Mouse (Mus musculus): ENCODE data around the gene 4930556J24Rik. TPM values are rescaled to one million over a fixed set of nuclear protein-coding genes. Genes with fewer than 3 reads are reported as not detected.

4930556J24Rik gene
- polyA plus RNA-seq, 2 experiments: not detected

DNA sequence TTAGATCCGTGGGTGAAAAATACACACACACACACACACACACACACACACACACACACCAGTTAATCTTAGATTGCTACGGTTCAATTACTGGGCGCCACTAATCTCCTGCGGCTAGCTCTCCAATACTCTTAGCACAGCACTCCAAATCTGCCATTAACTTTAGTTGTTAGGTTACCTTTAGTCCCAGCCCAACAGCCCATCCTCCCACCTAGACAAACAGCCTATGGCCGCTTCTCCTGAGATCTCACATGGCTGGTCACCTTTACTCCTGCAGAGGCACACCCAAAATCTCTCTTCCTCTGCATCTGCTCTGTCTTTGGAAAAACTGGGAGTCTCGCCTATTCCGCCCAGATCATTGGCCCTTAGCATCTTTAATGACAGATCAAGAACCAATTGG is 35.2 kb downstream of the 4930556J24Rik start:
- H3K4me1 ChIP-seq (ENCODE audit: control insufficient read depth, insufficient read depth, low read length): no peaks in the 10 kb centered on the region
- ATAC-seq (ENCODE audit: low FRiP score, low read depth): no peak
- H3K9ac ChIP-seq (ENCODE audit: low read depth, low read length, severe bottlenecking): no peak overlapping the region
- no peak overlapping the region for H3K27ac ChIP-seq (replicated peaks; ENCODE audit: low read depth, low read length)
- no peaks in the 10 kb centered on the region for H3K36me3 ChIP-seq (ENCODE audit: control insufficient read depth, insufficient read depth, low read length)
- H3K27me3 ChIP-seq (ENCODE audit: control insufficient read depth, insufficient read depth, low read length): no peaks in the 10 kb centered on the region
- TF ChIP-seq POLR2A (IDR thresholded peaks at IDR 0.05; ENCODE audit: borderline replicate concordance, extremely low read depth, insufficient read depth, insufficient read length): no peak
- whole genome bisulfite sequencing: 81% methylated on average over 7 of the region's 7 CpGs
- no peak overlapping the region for H3K4me3 ChIP-seq (replicated peaks; ENCODE audit: low read length)
- no peaks in the 10 kb centered on the region for H3K9me3 ChIP-seq (ENCODE audit: control insufficient read depth, low read length)
- no peak overlapping the region for H3K4me2 ChIP-seq (replicated peaks; ENCODE audit: low read depth, low read length, severe bottlenecking)
- DNase-seq (ENCODE audit: low spot score): no peak

DNA sequence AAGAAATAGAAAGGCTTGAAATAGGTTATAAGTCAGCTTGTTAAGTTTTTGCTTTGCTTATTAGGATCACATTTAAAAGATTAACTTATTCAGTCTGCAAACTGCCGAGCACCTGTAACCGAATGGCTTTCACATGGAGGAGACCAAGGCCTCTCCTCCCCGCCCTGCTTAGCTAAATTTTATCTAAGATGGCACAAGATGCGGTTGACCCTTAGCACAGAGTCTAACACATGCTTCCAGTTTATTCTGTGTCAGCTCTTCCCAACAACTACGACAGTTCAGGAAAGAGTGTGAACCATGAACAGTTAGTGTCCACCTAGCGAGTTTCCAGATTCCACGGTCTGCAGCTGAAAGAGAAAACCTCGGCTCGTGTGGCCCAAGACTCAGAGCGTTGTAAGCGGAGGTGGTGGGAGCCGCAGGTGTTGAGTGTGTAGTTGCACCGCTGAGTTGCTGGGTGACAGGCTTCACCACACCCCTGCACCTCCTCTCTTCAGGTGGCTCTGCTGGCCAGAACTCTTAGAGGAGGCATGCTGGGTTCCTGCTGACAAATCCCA is 39.2 kb downstream of the 4930556J24Rik start:
- 79% methylated on average over 13 of the region's 13 CpGs for WGBS
- no peak for TF ChIP-seq POLR2A (IDR thresholded peaks at IDR 0.05; ENCODE audit: borderline replicate concordance, extremely low read depth, insufficient read depth, insufficient read length)
- H3K36me3 ChIP-seq (ENCODE audit: control insufficient read depth, insufficient read depth, low read length): no peaks in the 10 kb centered on the region
- H3K9ac ChIP-seq (ENCODE audit: low read depth, low read length, severe bottlenecking): no peak overlapping the region
- H3K9me3 ChIP-seq (ENCODE audit: control insufficient read depth, low read length): no peaks in the 10 kb centered on the region
- no peak overlapping the region for H3K4me3 ChIP-seq (replicated peaks; ENCODE audit: low read length)
- ATAC-seq (ENCODE audit: low FRiP score, low read depth) (no peak), DNase-seq (ENCODE audit: low spot score) (no peak)
- H3K27me3 ChIP-seq (ENCODE audit: control insufficient read depth, insufficient read depth, low read length): no peaks in the 10 kb centered on the region
- no peak overlapping the region for H3K4me2 ChIP-seq (replicated peaks; ENCODE audit: low read depth, low read length, severe bottlenecking)
- no peaks in the 10 kb centered on the region for H3K4me1 ChIP-seq (ENCODE audit: control insufficient read depth, insufficient read depth, low read length)
- H3K27ac ChIP-seq (replicated peaks; ENCODE audit: low read depth, low read length): no peak overlapping the region

DNA sequence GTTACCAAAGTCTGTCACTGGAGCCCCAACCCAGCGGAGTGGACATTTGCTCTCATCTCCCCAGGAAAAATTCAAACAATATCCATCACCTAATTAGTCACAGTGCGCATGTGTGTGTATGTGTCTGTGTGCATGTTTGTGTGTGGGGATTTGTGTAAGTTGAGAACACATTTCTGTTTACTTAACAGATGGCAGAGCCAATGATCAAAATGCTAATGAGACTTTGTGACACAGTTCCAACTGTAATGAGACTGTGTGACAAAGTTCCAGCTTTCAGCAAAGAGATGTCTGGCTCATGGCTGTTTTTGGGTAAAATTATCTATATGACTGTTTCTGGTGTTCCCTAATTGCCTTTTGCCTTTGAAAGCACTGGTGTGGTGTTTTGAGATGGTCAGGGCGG is 40.3 kb downstream of the 4930556J24Rik start:
- no peaks in the 10 kb centered on the region for H3K9me3 ChIP-seq (ENCODE audit: control insufficient read depth, low read length)
- no peak overlapping the region for H3K27ac ChIP-seq (replicated peaks; ENCODE audit: low read depth, low read length)
- H3K9ac ChIP-seq (ENCODE audit: low read depth, low read length, severe bottlenecking): no peak overlapping the region
- DNase-seq (ENCODE audit: low spot score) (no peak), ATAC-seq (ENCODE audit: low FRiP score, low read depth) (no peak)
- 77% methylated on average over 3 of the region's 3 CpGs for WGBS
- no peak overlapping the region for H3K4me2 ChIP-seq (replicated peaks; ENCODE audit: low read depth, low read length, severe bottlenecking)
- H3K4me1 ChIP-seq (ENCODE audit: control insufficient read depth, insufficient read depth, low read length): peaks cover 2% of the 10 kb centered on the region
- no peak overlapping the region for H3K4me3 ChIP-seq (replicated peaks; ENCODE audit: low read length)
- no peak for TF ChIP-seq POLR2A (IDR thresholded peaks at IDR 0.05; ENCODE audit: borderline replicate concordance, extremely low read depth, insufficient read depth, insufficient read length)
- H3K36me3 ChIP-seq (ENCODE audit: control insufficient read depth, insufficient read depth, low read length): no peaks in the 10 kb centered on the region
- no peaks in the 10 kb centered on the region for H3K27me3 ChIP-seq (ENCODE audit: control insufficient read depth, insufficient read depth, low read length)

DNA sequence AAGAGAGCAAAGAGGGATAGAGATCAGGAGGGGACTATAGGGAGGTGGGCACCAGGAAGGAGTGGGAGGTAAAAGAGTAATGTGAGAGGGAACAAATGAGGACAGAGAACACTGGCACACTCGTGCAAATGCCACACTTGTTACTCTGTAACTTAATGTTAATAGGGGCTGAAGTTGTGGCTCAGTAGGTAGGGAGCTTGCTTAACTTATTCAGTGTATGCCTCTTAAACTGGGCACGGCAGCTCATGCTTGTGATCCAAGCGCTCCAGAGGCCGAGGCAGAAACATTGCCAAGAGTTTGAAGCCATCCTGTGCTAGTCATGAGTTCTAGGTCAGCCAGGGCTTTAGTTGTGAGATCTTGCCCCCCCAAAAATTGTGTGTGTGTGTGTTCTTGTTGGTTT is 41.4 kb downstream of the 4930556J24Rik start:
- no peak for TF ChIP-seq POLR2A (IDR thresholded peaks at IDR 0.05; ENCODE audit: borderline replicate concordance, extremely low read depth, insufficient read depth, insufficient read length)
- H3K4me2 ChIP-seq (replicated peaks; ENCODE audit: low read depth, low read length, severe bottlenecking): no peak overlapping the region
- no peak overlapping the region for H3K27ac ChIP-seq (replicated peaks; ENCODE audit: low read depth, low read length)

DNA sequence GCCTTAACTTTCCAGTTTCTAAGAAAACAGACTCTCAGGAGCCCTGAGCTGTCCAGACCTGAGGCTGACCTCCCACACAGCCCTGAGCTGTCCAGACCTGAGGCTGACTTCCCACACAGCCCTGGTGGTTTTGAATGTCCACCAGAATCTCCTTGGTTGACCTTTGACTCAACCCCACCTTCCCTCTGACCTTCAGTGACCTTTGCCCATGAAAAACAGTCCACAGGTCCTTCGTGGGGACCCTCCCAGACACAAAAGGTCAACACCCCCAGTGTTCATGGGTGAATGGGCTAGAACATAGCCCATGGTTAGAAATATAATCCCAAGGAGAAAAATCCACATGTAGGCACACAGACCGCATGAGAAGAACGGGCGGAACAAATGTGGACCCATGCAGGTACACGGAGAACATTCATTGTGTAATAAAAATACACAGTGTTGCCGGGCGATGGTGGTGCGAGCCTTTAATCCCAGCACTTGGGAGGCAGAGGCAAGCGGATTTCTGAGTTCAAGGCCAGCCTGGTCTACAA is 42.8 kb downstream of the 4930556J24Rik start:
- ATAC-seq (ENCODE audit: low FRiP score, low read depth) (no peak), DNase-seq (ENCODE audit: low spot score) (no peak)
- no peak for TF ChIP-seq POLR2A (IDR thresholded peaks at IDR 0.05; ENCODE audit: borderline replicate concordance, extremely low read depth, insufficient read depth, insufficient read length)
- no peak overlapping the region for H3K27ac ChIP-seq (replicated peaks; ENCODE audit: low read depth, low read length)
- 94% methylated on average over 9 of the region's 9 CpGs for WGBS
- no peak overlapping the region for H3K9ac ChIP-seq (ENCODE audit: low read depth, low read length, severe bottlenecking)
- H3K27me3 ChIP-seq (ENCODE audit: control insufficient read depth, insufficient read depth, low read length): no peaks in the 10 kb centered on the region
- no peak overlapping the region for H3K4me3 ChIP-seq (replicated peaks; ENCODE audit: low read length)
- H3K4me2 ChIP-seq (replicated peaks; ENCODE audit: low read depth, low read length, severe bottlenecking): no peak overlapping the region
- no peaks in the 10 kb centered on the region for H3K36me3 ChIP-seq (ENCODE audit: control insufficient read depth, insufficient read depth, low read length)
- H3K4me1 ChIP-seq (ENCODE audit: control insufficient read depth, insufficient read depth, low read length): peaks cover 7% of the 10 kb centered on the region
- no peaks in the 10 kb centered on the region for H3K9me3 ChIP-seq (ENCODE audit: control insufficient read depth, low read length)

More for the DNA sequence above, 41.4 kb downstream of the 4930556J24Rik start:
- peaks cover 7% of the 10 kb centered on the region for H3K4me1 ChIP-seq (ENCODE audit: control insufficient read depth, insufficient read depth, low read length)
- no peaks in the 10 kb centered on the region for H3K36me3 ChIP-seq (ENCODE audit: control insufficient read depth, insufficient read depth, low read length)
- 76% methylated on average over 4 of the region's 4 CpGs for WGBS
- no peaks in the 10 kb centered on the region for H3K27me3 ChIP-seq (ENCODE audit: control insufficient read depth, insufficient read depth, low read length)
- DNase-seq (ENCODE audit: low spot score) (no peak), ATAC-seq (ENCODE audit: low FRiP score, low read depth) (no peak)
- no peak overlapping the region for H3K9ac ChIP-seq (ENCODE audit: low read depth, low read length, severe bottlenecking)
- no peaks in the 10 kb centered on the region for H3K9me3 ChIP-seq (ENCODE audit: control insufficient read depth, low read length)
- no peak overlapping the region for H3K4me3 ChIP-seq (replicated peaks; ENCODE audit: low read length)
